Mouse (Mus musculus) mammary gland, adult 2 months (tissue): Measurements from ENCODE around the gene Arfgap1. TPM values are rescaled to one million over a fixed set of nuclear protein-coding genes. Genes with fewer than 3 reads are reported as not detected.

Experiments
- polyA plus RNA-seq: library from polyadenylated mRNA; depleted of rRNA; stranded (reverse); fragments of >200 nt; gene quantifications from 2 replicates; pipeline ENCODE4 v1.2.3, GENCODE M21; 2012; ENCODE audit warnings: low replicate concordance; rRNA removed

Gene Arfgap1
- polyA plus RNA-seq, result 47.7 and 59.1 TPM in 2 replicates

GRCm38 (mm10) chr2:180967010-180967763 is at the start of gene Arfgap1:
Arfgap1 (plus strand) TSS chr2:180967225.

DNA sequence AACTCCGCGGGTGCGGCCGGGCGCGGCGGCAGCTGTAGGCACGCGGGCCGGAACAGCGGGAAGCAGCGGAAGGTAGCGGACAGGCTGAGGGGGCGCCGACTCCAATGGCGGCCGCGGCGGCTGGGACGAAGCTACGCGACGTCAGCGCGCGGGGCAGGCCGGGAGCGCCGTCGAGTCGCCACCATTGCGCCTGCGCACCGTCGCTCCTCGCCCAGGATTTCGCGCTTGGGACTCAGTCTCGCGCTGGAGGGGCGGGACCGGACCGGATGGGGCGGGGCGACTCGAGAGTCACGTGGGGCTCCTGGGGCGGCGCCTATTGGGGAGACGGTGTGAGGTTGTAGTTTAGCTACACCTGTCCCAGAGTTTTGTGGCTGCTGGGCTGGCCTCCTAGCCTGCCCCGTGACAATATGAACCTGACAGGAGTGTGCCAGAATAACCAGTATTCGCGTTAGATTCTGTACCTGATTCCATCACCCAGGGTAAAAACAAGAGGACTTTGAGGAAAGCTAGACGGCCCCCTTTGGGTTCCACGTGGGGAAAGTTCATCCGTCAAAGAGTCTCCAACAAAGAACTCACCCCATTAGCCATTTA is 46.1 kb upstream of the Arfgap1 start, which contains the start of gene Ythdf1:
Ythdf1 (minus strand) TSS at position 140 of the 591 bp plus-strand sequence.

GRCm38 (mm10) chr2:180928723-180929122 is 38.3 kb upstream of the Arfgap1 start, which contains the start of gene Birc7:
Birc7 (plus strand) TSS chr2:180929023.

GRCm38 (mm10) chr2:180954061-180955047 is 12.7 kb upstream of the Arfgap1 start, which contains the start of gene Nkain4:
Nkain4 (minus strand) TSS chr2:180954699.

GRCm38 (mm10) chr2:180986449-180986848 is 19.4 kb downstream of the Arfgap1 start, which contains the start of gene Col20a1:
Col20a1 (plus strand) TSS chr2:180986535.

Other genes with a start within 250 kb of the Arfgap1 start
- 36.7 and 46.3 TPM in 2 replicates for gene Slc17a9, start 242.0 kb upstream of the Arfgap1 start, polyA plus RNA-seq
- not detected in 2 replicates for gene Bhlhe23, start 190.3 kb upstream of the Arfgap1 start, polyA plus RNA-seq
- 22.5 and 61.6 TPM in 2 replicates for gene Ythdf1, start 46.3 kb upstream of the Arfgap1 start, polyA plus RNA-seq
- gene Birc7, start 38.2 kb upstream of the Arfgap1 start, polyA plus RNA-seq, result not detected in 2 replicates
- gene Nkain4, start 12.5 kb upstream of the Arfgap1 start, polyA plus RNA-seq, result 0.88 and 1.0 TPM in 2 replicates
- gene Col20a1, start 19.3 kb downstream of the Arfgap1 start, polyA plus RNA-seq, result 2.6 and 3.5 TPM in 2 replicates
- gene Chrna4, start 76.3 kb downstream of the Arfgap1 start, polyA plus RNA-seq, result 0.35 TPM in 1 of 2 replicates, not detected in the other
- gene Kcnq2, start 168.1 kb downstream of the Arfgap1 start, polyA plus RNA-seq, result 0.04 TPM in 1 of 2 replicates, not detected in the other
- gene Eef1a2, start 189.8 kb downstream of the Arfgap1 start, polyA plus RNA-seq, result 0.16 and 238 TPM in 2 replicates
- 163 and 261 TPM in 2 replicates for gene Ppdpf, start 220.0 kb downstream of the Arfgap1 start, polyA plus RNA-seq
- 0.11 and 0.40 TPM in 2 replicates for gene Ptk6, start 235.6 kb downstream of the Arfgap1 start, polyA plus RNA-seq
- gene Srms, start 246.0 kb downstream of the Arfgap1 start, polyA plus RNA-seq, result 1.4 and 1.9 TPM in 2 replicates